Mouse (Mus musculus): ENCODE measurements around the gene Crisp4.

Gene Crisp4

DNA sequence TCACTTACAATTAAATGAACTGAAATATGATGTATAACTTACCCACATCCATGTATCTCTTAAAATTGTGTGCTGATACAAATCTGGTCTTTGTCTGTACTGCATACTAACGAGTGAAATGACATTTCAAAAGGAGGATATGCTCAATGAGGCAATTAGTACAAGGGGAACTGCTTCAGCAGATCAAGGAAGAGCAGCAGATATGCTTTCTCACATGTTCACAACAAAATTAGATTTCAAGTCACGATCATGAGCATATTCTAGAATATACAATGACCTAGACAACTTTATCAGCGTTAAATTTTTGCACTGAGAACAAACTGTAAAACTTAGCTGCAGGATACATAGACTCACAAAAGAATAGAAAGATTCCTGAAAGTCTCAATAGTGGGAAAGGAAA, at the start of gene Crisp4:
Crisp4 (minus strand) TSS at position 101 of the 400 bp plus-strand sequence.
- no peak for DNase-seq (ENCODE audit: low spot score in 2 of 2)

DNA sequence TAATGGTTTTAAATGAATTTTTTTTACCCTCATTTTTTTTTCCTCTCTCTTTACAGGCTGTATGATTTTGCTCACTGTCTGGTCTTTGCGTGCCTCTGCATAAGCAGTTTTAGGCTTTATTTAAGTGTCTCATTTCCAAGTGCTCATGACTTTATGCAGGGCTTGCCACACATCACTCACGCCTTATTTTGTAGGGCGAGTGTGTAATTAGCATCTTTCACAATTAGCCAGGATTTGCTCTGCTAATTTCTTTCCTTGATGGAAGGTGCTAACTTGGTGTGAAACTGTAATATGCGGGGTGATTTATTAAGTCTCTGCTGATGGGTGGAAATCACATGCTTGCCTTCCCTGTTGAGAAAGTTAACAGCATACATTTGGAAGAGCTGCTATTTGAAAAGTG, 46.0 kb upstream of the Crisp4 start:
- no peak for DNase-seq (ENCODE audit: low spot score in 2 of 2)

DNA sequence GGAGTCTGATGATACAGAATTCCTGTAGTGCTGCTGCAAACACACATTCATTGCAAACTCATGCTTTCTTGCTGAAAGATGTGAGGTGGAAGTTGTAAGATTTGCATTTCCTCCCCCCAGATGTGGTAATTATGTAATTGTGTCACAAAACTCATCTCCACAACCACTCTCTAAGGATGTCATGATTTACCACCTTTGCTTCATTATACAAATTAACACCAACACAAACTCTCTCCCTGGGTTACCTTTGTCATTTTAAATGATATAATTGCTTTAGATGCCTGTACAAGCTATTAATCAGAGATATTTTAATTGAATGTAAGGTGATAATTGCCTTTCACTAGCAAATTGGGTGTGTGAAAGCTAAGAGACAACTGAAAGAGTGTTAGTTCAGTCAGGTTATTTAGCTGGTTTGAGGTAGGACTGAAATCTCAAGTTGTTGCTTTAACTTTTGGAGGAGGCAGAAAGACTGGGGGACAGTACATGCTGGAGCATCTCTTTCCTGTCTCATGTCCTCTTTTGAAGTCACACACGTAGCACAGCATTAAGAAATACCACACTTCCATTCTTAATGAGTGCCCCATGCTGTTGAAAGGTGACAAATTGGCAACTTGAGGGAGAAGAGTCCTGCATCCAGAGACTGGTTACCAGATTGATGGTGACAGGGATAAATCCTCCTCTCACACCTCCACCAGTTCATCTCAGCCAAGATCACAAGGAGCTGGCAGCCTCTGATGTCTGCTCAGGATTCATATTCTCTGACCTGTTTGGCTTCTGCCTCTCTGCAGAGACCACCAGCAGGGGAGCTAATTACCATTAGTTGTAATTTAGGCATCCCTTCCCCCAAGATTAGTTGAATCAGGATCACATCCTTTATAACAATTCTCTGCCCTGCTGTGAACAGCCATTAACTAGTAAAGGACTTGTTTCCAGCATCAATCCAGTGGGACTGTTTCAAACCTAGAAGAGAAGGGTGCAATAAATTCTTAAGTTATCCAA, 45.3 kb upstream of the Crisp4 start:
- no peak for DNase-seq (ENCODE audit: low spot score in 2 of 2)

DNA sequence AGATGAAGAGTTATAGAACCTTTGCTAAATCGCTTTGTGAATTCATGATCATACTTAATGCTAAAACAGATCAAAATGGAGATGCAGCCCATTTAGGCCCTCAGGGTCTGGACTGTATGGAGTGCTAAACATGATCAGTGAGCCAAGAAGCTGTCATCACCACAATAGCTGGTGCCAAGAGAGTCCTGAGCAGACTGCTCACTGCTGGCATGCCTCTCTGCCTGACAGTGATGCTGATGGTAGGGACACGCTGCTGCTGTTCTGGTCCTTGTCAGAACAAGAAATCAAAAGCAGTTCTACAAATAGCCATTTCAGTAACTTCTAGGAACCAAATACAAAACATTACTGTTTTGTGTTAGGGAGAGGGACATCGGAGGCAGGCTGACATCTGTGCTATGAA, 35.5 kb upstream of the Crisp4 start:
- peak in 1 of 2 experiments; percentile 43 for DNase-seq (ENCODE audit: low spot score in 2 of 2)

DNA sequence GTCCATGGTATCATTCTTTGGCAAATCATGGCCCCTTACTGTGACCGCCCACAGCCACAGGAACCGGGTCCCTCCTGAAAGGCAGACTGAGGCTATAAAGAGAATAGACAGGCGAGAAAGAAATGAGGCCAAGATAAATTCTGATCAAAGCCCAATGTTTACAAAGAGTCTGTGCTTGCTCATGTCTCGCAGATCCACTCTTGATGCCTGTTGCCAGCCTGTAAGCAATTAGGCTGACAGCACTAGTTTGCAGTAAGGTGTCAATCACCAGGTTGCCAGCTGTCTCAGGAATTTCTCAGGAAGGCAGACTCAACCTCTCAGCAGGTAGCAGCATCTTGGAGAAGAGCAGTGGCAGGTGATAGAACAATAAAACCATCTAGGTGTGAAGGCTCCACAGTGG, 24.9 kb upstream of the Crisp4 start:
- no peak for DNase-seq (ENCODE audit: low spot score in 2 of 2)

DNA sequence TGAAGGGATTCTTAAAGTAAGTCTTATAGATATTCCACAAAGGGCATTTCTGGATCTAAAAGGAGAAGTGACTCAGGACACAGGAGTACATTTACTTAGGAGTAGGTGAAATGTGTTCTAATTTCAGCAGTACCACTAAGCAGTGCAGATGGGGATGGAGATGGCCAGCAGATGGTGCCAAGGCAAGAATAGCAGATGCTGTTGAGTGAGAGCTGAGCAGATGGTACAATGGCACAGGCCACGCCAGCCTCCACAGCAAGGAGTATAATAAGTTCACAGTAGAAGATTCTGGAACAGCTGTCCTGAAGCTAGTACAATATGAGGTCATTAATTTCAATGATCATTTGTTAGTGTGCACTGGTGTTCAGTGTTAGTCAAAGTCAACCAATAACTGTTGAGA, 22.6 kb upstream of the Crisp4 start:
- DNase-seq (ENCODE audit: low spot score in 2 of 2), result peak in 1 of 2 experiments; percentile 31

DNA sequence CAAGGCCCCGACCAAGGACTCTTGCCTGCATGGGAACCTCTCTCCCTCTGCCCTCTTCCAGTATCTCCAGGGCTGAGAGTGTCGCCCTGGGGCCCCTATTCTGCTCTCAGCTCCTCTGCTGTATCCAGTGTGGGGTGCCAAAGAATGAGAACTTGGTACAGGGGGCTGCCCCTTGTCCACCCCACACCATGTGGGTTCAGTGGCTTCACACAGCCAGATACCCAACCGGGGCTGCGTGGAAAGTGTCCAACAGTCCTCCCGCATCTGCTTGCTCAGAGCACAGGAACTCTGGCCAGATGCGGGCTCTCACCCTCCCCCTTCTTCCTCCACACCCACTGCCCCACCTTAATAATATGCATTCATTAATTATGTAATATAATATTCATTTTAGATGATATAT, 13.4 kb upstream of the Crisp4 start:
- DNase-seq (ENCODE audit: low spot score in 2 of 2), result no peak

DNA sequence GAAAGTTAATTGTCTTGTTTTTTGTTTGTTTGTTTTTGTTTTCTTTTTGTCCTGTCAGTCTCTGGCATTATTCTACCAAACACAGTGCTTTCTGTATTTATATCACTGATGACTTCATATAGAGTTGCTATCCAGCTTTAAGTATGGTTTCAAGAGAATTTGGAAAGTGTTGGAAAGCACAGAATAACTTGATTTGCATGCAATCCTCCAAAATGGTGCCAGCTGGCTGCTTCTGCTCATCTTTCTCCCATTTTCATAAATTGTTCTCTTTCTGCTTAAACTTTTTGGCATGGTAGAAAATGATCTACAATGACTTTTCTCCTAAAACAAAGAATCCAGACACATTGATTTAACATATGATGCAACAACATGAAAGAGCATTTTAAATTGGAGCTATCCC, 2.5 kb upstream of the Crisp4 start:
- DNase-seq (ENCODE audit: low spot score in 2 of 2), result no peak

DNA sequence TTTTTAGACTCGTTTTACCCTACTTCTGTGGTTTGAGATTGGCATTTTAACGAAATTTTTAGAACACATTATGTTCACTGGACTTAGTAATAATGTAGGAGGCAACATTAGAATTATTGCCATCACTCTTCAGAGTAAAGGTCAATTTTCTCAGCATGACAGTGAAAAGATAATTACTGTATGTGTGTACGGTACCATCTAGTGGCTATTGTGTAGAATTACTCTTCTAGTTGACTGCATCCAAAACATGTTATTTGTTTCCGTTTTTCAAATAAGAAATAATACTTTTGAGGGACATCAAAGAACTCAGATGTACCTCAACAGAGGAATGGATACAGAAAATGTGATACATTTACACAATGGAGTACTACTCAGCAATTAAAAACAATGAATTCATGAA, 14.0 kb downstream of the Crisp4 start:
- no peak for DNase-seq (ENCODE audit: low spot score in 2 of 2)

DNA sequence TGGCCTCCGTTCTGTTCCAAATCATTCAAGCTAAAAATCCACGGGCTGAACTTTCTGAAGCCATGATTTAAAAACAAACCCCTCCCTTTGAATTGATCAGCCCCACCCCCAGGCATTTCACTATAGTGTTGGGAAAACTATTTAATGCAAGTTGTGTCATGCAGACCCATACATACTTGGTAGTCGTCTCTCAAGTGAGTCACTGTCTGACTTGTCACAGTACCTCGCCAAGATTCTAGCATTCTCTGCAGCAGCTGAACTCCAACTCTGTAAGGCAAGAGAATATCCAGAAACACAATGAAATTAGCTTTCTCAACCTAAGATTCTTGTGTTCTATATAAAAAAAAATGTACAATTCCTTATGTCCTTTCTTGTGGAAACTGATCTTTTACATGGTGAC, 15.7 kb downstream of the Crisp4 start:
- DNase-seq (ENCODE audit: low spot score in 2 of 2), result no peak

DNA sequence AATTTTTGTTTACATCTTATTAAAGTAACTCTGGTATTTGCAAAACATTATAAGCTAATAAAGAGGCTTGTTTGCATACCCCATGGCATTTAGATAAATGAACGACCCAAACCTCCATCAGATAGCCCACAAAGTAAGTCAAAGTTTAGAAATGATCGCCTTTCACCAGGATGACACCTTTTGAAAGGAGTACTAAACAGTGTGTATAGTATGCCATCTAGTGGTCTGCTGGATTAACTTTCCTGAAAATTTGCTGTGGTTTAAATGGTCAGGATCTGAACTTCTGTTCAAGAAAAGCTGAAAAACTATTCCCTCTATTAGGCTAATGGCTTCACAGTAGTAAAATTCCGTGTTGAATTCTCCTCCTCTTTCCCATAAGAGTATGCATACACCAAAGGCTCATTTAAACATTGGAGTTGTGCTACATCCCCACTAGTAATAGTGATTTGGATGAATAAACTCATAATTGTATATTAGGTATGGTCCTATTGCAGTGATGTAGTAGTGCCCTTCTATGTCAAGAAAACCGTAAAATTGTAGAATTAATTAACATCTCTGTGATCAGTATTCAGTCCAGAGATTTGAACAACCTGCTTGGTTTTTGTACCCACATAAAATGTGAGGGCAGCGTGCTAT, 38.9 kb downstream of the Crisp4 start:
- no peak for DNase-seq (ENCODE audit: low spot score in 2 of 2)

DNA sequence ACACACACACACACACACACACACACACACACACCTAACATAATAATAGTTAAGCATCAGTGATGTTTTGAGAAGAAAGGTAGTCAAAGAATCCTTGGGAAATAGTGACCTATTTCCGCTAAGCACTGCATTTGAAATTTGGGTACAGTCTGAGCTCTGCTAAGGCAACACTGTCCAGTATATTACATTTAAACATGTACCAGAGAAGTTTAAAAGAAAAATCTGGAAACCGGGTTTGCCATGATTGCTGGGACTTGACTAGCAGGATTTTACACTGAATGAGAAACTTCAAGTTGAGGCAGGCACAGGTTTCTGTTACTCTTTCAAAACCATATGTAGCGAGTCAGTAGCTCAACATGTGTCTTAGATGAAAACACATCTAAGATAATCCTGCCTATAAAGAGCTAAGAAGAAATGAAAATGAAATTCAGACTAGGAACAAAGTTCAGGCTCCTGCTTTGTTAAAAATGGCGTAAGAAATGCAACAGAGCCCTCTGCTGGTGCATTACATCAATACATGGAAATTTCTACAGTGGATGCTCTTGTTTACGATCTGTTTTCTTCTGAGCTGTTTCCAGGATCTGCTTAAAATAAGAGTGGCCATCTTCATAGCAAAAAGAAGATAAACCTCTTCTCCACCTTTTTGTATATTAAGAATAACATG, 39.7 kb downstream of the Crisp4 start:
- peak in 1 of 2 experiments; percentile 20 for DNase-seq (ENCODE audit: low spot score in 2 of 2)

DNA sequence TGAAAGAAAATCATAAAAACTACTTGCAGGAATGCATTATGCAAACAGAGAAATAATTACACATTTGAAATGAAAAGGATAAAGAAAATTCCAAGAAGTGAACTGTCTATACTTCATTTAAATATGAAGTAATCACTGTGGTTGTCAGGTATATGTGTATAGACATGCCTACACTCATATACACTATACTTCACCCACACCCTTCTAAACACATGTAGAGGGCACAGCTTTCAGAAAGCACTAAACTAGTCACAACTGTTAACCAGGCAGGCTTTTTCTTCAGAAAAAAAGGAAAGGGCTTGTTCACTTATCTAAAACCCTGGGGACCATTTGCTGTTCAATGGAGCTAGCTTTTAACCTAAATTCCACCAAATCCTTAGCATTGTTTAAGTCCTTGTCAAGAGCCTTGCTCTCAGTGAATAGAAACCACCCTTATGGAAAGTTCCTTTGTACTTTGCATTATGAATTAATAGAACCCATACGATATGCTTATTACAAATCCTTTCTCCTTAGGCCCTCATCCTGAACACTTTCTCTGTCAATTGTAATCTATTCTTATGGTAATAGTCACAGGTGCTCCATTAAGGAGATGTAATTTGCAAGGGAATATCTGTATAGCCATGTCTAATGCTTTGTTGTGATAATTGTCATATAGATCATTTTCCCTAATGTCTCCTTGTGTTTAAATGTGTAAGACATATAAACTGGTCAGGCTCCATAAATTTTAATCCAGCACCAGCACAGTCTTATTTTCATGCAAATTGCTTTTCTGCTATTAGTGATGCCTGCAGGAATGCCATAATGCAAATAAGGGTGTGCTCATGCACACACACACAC, 40.5 kb downstream of the Crisp4 start:
- no peak for DNase-seq (ENCODE audit: low spot score in 2 of 2)
